Mouse (Mus musculus): Measurements from ENCODE around the gene Krtap1-3.

- TF ChIP-seq CTCF (IDR thresholded peaks at IDR 0.05; ENCODE audit: insufficient read depth, low read length) (no peak), POLR2A (IDR thresholded peaks at IDR 0.05; ENCODE audit: borderline replicate concordance, extremely low read depth, low read depth, low read length) (no peak)
Observed at GRCm38 (mm10) chr11:99609126-99609525, 18.0 kb upstream of the Krtap1-3 start.

Data from lung, adult 2 months (tissue).